Mouse (Mus musculus) thymus, postnatal 25 days (tissue): ENCODE data around the gene Gm20388.
"Not testable (repeated sequence)": the region's sequence is repeated elsewhere in the genome, so short reads cannot be mapped to it uniquely, and the experiment has no call there.

Experiments used
- DNase-seq: peaks from one replicate; pipeline ENCODE4 v3.0.0; 2022

Gm20388 gene

GRCm38 (mm10) chr8:123805718-123806373 is 3895.2 kb downstream of the Gm20388 start, which contains the start of gene Rab4a:
Rab4a (plus strand) TSS chr8:123805985.
- peak; percentile 68 for DNase-seq

GRCm38 (mm10) chr8:123806374-123806935 is 3895.8 kb downstream of the Gm20388 start:
- no peak for DNase-seq

- no peak for DNase-seq
Observed at GRCm38 (mm10) chr8:123807024-123807431, 3896.4 kb downstream of the Gm20388 start.

- no peak for DNase-seq
Observed at GRCm38 (mm10) chr8:123807852-123808573, 3897.4 kb downstream of the Gm20388 start.

GRCm38 (mm10) chr8:123808671-123809070 is 3898.0 kb downstream of the Gm20388 start:
- DNase-seq: no peak

- not testable (repeated sequence) for DNase-seq
Observed at GRCm38 (mm10) chr8:123809342-123809741, 3898.7 kb downstream of the Gm20388 start.

- no peak for DNase-seq
Observed at GRCm38 (mm10) chr8:123812227-123812626, 3901.6 kb downstream of the Gm20388 start.

- DNase-seq: no peak
Observed at GRCm38 (mm10) chr8:123813173-123813891, 3902.7 kb downstream of the Gm20388 start.

- no peak for DNase-seq
Observed at GRCm38 (mm10) chr8:123813892-123814266, 3903.2 kb downstream of the Gm20388 start.

GRCm38 (mm10) chr8:123815325-123815724 is 3904.7 kb downstream of the Gm20388 start:
- DNase-seq: no peak

- DNase-seq: no peak
Observed at GRCm38 (mm10) chr8:123816939-123817338, 3906.3 kb downstream of the Gm20388 start.

GRCm38 (mm10) chr8:123817747-123818146 is 3907.1 kb downstream of the Gm20388 start:
- DNase-seq: no peak

- no peak for DNase-seq
Observed at GRCm38 (mm10) chr8:123819683-123820610, 3909.3 kb downstream of the Gm20388 start.

GRCm38 (mm10) chr8:123820780-123821179 is 3910.1 kb downstream of the Gm20388 start:
- no peak for DNase-seq

- DNase-seq: no peak
Observed at GRCm38 (mm10) chr8:123823111-123823510, 3912.5 kb downstream of the Gm20388 start.

- no peak for DNase-seq
Observed at GRCm38 (mm10) chr8:123823532-123824123, 3913.0 kb downstream of the Gm20388 start.

GRCm38 (mm10) chr8:123826001-123826400 is 3915.4 kb downstream of the Gm20388 start:
- DNase-seq: no peak

GRCm38 (mm10) chr8:123826758-123827157 is 3916.1 kb downstream of the Gm20388 start:
- no peak for DNase-seq

GRCm38 (mm10) chr8:123827523-123827922 is 3916.9 kb downstream of the Gm20388 start:
- DNase-seq: no peak

- peak; percentile 58 for DNase-seq
Observed at GRCm38 (mm10) chr8:123832757-123833156, 3922.1 kb downstream of the Gm20388 start.

GRCm38 (mm10) chr8:123835451-123835850 is 3924.8 kb downstream of the Gm20388 start:
- DNase-seq: peak; percentile 67

GRCm38 (mm10) chr8:123836354-123836753 is 3925.7 kb downstream of the Gm20388 start:
- no peak for DNase-seq
